Mouse (Mus musculus) layer of hippocampus, adult 2 months (tissue): ENCODE results near the gene Fam163a. TPM values are rescaled to one million over a fixed set of nuclear protein-coding genes. Genes with fewer than 3 reads are reported as not detected.

Experiments used
- DNase-seq, 2 experiments: peaks; one replicate each; pipeline ENCODE4 v3.0.0; 2022; ENCODE audit warnings: low spot score in 2 of 2
- H3K27ac ChIP-seq: fragments of 200-600 bp; 2 replicates; pipeline ENCODE4 v1.8.1; 2022
- H3K4me3 ChIP-seq: fragments of 200-600 bp; 2 replicates; pipeline ENCODE4 v1.8.1; 2022; ENCODE audit warnings: mild to moderate bottlenecking
- CTCF ChIP-seq: fragments of 200-600 bp; conservative IDR thresholded peaks from 2 replicates; pipeline ENCODE4 v1.8.1; 2022; ENCODE audit warnings: antibody characterized with exemption, mild to moderate bottlenecking, moderate library complexity
- total RNA-seq, 2 experiments: library from RNA; stranded (reverse); gene quantifications; 2 replicates each; pipeline ENCODE4 v1.2.3; 2021

Fam163a gene
- total RNA-seq, 2 experiments from 2014 or later, result 14.3 to 14.8 TPM

GRCm38 (mm10) chr1:156218573-156218972, 13.7 kb upstream of the Fam163a start:
- no peak overlapping the region for H3K4me3 ChIP-seq
- H3K27ac ChIP-seq, result no peak overlapping the region
- TF ChIP-seq CTCF, result no peak
- DNase-seq, result no peak

- no peak for TF ChIP-seq CTCF
- DNase-seq, result no peak
- Histone ChIP-seq H3K27ac (no peak overlapping the region), H3K4me3 (no peak overlapping the region)
These were observed 13.1 kb upstream of the Fam163a start for GRCm38 (mm10) chr1:156217941-156218340.

- TF ChIP-seq CTCF, result no peak
- no peak for DNase-seq
- Histone ChIP-seq H3K4me3 (no peak overlapping the region), H3K27ac (no peak overlapping the region)
These were observed 12.6 kb upstream of the Fam163a start for GRCm38 (mm10) chr1:156217393-156217792.

DNA sequence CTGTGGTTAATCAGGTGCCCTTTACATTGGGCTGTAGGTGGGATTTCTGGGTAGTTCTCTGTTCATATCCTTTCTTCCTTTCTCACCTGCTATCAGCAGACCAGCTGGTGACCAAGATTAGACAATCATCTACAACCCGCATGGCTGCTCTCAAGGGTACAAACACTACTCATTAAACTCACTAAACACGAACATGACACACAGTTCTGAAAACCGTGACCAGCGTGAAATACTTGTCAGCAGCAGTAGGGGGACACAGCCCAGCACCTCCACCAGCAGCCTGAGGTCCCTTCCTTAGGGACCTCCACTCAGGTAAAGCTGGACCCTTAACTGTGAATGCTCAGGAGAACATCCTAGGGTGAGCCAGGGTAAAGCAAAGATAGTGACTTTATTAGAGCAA, 11.4 kb upstream of the Fam163a start:
- H3K27ac ChIP-seq, result no peak overlapping the region
- H3K4me3 ChIP-seq, result no peak overlapping the region
- TF ChIP-seq CTCF, result no peak
- DNase-seq, result no peak

GRCm38 (mm10) chr1:156214651-156215050, 9.8 kb upstream of the Fam163a start:
- DNase-seq, result no peak
- TF ChIP-seq CTCF, result no peak

GRCm38 (mm10) chr1:156212923-156213322, 8.1 kb upstream of the Fam163a start:
- Histone ChIP-seq H3K27ac (no peak overlapping the region), H3K4me3 (no peak overlapping the region)
- no peak for TF ChIP-seq CTCF
- DNase-seq, result no peak

More at GRCm38 (mm10) chr1:156214651-156215050, 9.8 kb upstream of the Fam163a start:
- no peak overlapping the region for H3K4me3 ChIP-seq
- no peak overlapping the region for H3K27ac ChIP-seq

DNA sequence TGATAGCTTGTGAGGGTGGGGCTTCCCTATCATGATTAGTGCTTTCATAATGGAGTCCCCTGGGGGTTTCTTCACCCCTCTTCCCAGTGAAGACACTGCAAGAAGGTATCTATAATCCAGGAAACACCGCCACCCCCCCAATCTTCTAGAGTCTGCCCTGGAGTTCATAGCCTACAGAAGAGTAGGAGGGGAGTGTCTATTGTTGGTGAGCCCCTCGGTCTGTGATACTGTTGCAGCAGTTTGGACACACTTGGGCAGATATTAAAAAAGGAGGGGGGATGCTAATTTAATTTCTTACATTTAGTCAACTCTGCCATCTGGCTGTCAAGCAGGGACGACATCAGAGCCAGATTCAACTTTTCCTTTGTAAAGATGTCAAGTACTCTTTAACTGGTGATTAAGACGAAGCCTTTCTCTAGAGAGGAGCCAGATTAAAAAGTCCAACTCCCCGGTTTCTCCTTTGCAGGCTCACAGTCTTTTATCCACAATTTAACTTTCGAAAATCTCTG, 7.0 kb upstream of the Fam163a start:
- DNase-seq, result no peak
- peak; percentile 58 for TF ChIP-seq CTCF

GRCm38 (mm10) chr1:156205164-156205563, 338 bp upstream of the Fam163a start:
- TF ChIP-seq CTCF, result no peak
- H3K4me3 ChIP-seq, result peak overlapping the region; percentile 58
- no peak for DNase-seq
- peak overlapping the region; percentile 69; the same call in 1 of the 2 replicates for H3K27ac ChIP-seq

More for the DNA sequence above, 7.0 kb upstream of the Fam163a start:
- Histone ChIP-seq H3K4me3 (no peak overlapping the region), H3K27ac (no peak overlapping the region)

- Histone ChIP-seq H3K4me3 (peak overlapping the region; percentile 58), H3K27ac (peak overlapping the region; percentile 69)
- no peak for TF ChIP-seq CTCF
- no peak for DNase-seq
These were observed 718 bp downstream of the Fam163a start for GRCm38 (mm10) chr1:156203961-156204655.

DNA sequence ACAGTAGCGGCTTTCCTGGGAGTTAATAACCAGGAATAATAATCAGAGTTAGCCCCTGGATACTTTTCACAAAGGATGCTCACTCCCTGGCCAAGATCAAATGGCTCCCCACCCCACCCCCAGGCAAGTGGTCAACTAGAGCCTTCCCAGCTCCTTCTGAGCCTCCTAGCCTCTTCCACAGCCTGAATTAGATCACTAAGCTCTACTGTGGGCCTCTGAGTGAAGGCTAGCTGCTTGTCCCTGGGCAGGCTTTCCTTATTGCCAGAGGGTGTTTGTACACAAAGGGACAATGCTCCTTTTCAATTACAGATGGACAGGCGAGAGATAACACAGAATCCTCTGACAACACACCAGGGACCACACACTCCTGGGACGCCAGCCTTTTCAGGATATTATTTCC, 2.2 kb downstream of the Fam163a start:
- Histone ChIP-seq H3K4me3 (no peak overlapping the region), H3K27ac (0 out of 2 replicates have a peak overlapping the region, but pooled peaks have one; percentile 3)
- no peak for DNase-seq
- TF ChIP-seq CTCF, result no peak

DNA sequence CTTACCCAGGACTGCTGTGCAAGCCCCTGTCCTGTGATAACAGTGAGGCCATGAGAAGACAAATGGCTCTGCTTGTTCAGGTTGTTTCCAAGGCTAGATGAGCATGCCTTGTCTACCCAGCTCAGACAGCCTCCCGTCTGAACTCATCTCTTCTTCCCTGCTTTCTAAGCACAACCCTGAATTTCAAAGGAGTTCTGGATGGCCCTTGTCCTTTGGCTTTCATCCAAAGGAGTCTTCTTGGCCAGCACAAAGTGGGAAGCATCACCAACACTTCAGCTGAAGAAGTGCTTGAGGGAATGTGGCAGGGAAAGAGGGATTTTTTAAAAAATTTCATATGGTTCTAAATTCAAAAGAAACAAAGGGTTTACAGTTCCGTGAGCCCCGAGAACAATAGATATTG, 3.8 kb downstream of the Fam163a start:
- Histone ChIP-seq H3K27ac (no peak overlapping the region), H3K4me3 (no peak overlapping the region)
- TF ChIP-seq CTCF, result no peak
- no peak for DNase-seq

- Histone ChIP-seq H3K27ac (no peak overlapping the region), H3K4me3 (no peak overlapping the region)
- DNase-seq, result peak; percentile 35 to 36
- no peak for TF ChIP-seq CTCF
These were observed 7.2 kb downstream of the Fam163a start for GRCm38 (mm10) chr1:156197588-156197987.

DNA sequence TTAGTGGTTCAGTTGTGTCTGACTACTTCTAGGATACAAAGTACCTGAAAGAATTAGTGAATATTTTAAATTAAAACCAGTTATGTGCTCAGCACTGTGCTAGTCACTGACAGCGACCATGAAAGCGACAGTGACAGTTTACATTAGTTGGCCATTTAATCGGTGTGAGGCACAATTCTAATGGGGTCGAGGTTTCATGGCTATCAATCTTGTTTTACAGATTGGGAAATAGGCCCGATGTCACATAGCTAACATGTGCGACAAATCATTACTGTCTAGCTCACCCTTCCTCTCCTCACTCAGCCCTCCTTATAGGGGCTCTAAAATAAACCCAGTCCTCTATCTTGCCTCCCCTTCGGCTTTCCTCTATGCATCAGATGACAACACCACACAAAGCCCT, 11.5 kb downstream of the Fam163a start:
- Histone ChIP-seq H3K4me3 (no peak overlapping the region), H3K27ac (no peak overlapping the region)
- no peak for TF ChIP-seq CTCF

GRCm38 (mm10) chr1:156192853-156193252, 12.0 kb downstream of the Fam163a start:
- TF ChIP-seq CTCF, result no peak
- DNase-seq, result no peak
- no peak overlapping the region for H3K27ac ChIP-seq
- H3K4me3 ChIP-seq, result no peak overlapping the region

More for the DNA sequence above, 11.5 kb downstream of the Fam163a start:
- no peak for DNase-seq

DNA sequence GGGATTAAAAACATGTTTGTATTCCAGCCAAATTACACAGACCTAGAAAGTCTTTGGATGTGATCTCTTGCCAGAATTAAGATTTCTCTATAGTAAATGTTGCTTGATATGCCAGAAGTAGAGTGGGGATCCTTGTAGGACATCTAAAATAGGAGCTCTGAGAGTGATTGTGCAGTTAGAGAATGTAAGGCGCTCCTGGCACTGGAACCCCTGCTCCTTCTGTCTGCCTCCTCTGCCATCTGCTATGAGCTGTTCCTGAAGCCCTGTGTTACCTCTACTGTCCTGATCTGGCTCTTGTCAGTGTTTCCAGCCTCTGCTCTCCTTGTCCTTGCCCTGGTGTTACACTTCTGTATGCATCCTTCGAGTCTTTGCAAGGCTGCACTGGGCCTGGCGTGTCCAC, 18.2 kb downstream of the Fam163a start:
- TF ChIP-seq CTCF, result no peak
- no peak overlapping the region for H3K4me3 ChIP-seq
- no peak for DNase-seq
- no peak overlapping the region for H3K27ac ChIP-seq
